Mouse (Mus musculus) lung, postnatal 10 days (tissue): Measurements from ENCODE around the gene Sfr1.

Experiments
- DNase-seq: peaks from one replicate; pipeline ENCODE4 v3.0.0; 2021

Sfr1 gene

GRCm38 (mm10) chr19:47753921-47754320, 22.4 kb downstream of the Sfr1 start:
- DNase-seq = no peak

- peak; percentile 8 for DNase-seq
Measured at GRCm38 (mm10) chr19:47754931-47755330, 23.4 kb downstream of the Sfr1 start.

- DNase-seq = peak; percentile 58
Measured at GRCm38 (mm10) chr19:47755625-47756024, 24.1 kb downstream of the Sfr1 start.

GRCm38 (mm10) chr19:47777847-47778246, 46.4 kb downstream of the Sfr1 start:
- DNase-seq = no peak

GRCm38 (mm10) chr19:47780145-47780544, 48.7 kb downstream of the Sfr1 start:
- DNase-seq = no peak

GRCm38 (mm10) chr19:47780972-47781371, 49.5 kb downstream of the Sfr1 start:
- DNase-seq = no peak

- no peak for DNase-seq
Measured at GRCm38 (mm10) chr19:47783898-47784297, 52.4 kb downstream of the Sfr1 start.
